Mouse (Mus musculus): ENCODE measurements around the gene Olfr373. TPM values are rescaled to one million over a fixed set of nuclear protein-coding genes. Genes with fewer than 3 reads are reported as not detected.

Olfr373 gene
- total and polyA plus RNA-seq, 2 experiments from 2014 or later: not detected

DNA sequence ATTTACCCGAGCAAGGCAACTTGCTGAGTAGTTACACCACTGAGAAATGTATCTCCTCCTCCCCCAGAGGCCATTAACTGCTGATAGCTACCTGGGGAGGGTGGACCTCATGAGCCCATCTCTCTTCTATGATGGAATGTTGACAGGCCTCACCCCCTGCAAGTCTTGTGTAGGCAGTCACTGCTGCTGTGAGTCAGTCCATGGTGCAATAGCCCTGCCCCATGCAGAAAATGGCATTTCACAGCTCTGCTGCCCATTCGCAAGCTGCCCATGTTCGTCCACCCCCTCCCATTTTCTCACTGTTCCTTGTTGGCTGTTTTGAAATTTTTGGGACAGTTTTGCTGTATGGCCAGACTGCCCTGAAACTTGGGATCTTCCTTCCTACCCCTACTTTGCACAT, 62.5 kb downstream of the Olfr373 start:
- no peaks in the 10 kb centered on the region for H3K27me3 ChIP-seq (ENCODE audit: insufficient read depth, low read length)
- H3K36me3 ChIP-seq (ENCODE audit: insufficient read depth): peaks cover 72% of the 10 kb centered on the region

DNA sequence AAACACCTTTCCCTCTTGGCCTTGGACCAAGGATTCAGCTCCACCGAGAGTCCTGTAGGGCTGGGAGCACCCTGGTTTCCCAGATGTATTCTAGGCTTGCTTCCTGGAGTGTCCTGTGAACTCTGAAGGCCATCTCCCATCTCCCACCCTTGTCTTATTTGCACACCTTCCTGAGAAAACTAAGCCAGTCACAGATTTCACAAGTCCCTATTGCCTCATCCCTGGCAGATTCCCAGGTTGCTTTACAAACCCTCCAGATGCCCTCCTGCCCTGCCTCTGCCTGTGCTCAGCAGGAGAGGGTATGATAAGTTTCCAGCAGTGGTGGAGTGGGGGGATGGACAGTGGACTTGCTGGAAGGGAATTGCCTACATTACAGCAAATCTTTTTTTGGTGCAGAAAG, 63.1 kb downstream of the Olfr373 start:
- 85% methylated on average over 1 of the region's 1 CpGs for WGBS
- Histone ChIP-seq H3K9me3 (ENCODE audit: low read length) (no peaks in the 10 kb centered on the region), H3K9ac (no peak overlapping the region), H3K4me3 (ENCODE audit: low read depth, low read length) (no peak overlapping the region), H3K27me3 (ENCODE audit: insufficient read depth, low read length) (no peaks in the 10 kb centered on the region), H3K36me3 (ENCODE audit: insufficient read depth) (peaks cover 68% of the 10 kb centered on the region), H3K4me2 (ENCODE audit: low read depth) (no peak overlapping the region), H3K4me1 (ENCODE audit: insufficient read depth) (no peaks in the 10 kb centered on the region), H3K27ac (ENCODE audit: low read depth, low read length) (no peak overlapping the region)
- no peak for TF ChIP-seq CTCF (IDR thresholded peaks at IDR 0.05; ENCODE audit: low read depth)
- ATAC-seq (no peak), DNase-seq (no peak)

More for the DNA sequence above, 62.5 kb downstream of the Olfr373 start:
- no peak overlapping the region for H3K9ac ChIP-seq
- no peak overlapping the region for H3K4me3 ChIP-seq (ENCODE audit: low read depth, low read length)
- no peak overlapping the region for H3K27ac ChIP-seq (ENCODE audit: low read depth, low read length)
- 86% methylated on average over 3 of the region's 3 CpGs for WGBS
- DNase-seq: no peak
- no peak for ATAC-seq
- TF ChIP-seq CTCF (IDR thresholded peaks at IDR 0.05; ENCODE audit: low read depth): no peak
- no peaks in the 10 kb centered on the region for H3K4me1 ChIP-seq (ENCODE audit: insufficient read depth)
- H3K9me3 ChIP-seq (ENCODE audit: low read length): no peaks in the 10 kb centered on the region
- no peak overlapping the region for H3K4me2 ChIP-seq (ENCODE audit: low read depth)

DNA sequence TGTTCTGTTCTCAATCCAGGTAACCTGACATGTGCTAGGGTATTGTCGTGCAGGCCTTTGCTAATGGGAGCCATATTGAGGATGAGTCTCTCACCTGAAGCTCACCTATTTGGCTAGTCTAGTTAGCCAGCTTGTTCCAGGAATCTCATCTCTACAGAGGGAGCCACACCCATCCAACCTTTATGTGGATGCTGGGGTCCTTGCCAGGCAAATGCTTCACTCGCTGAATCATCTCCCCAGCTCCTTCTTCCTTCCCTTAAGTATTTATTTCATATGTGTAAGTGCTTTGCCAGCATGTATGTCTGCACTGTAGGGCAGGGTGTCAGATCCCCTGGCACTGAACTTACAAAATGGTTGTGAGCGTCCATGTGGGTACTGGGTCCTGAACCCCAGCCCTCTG, 63.6 kb downstream of the Olfr373 start:
- Histone ChIP-seq H3K4me3 (ENCODE audit: low read depth, low read length) (no peak overlapping the region), H3K36me3 (ENCODE audit: insufficient read depth) (peaks cover 68% of the 10 kb centered on the region)
- no peak for DNase-seq

DNA sequence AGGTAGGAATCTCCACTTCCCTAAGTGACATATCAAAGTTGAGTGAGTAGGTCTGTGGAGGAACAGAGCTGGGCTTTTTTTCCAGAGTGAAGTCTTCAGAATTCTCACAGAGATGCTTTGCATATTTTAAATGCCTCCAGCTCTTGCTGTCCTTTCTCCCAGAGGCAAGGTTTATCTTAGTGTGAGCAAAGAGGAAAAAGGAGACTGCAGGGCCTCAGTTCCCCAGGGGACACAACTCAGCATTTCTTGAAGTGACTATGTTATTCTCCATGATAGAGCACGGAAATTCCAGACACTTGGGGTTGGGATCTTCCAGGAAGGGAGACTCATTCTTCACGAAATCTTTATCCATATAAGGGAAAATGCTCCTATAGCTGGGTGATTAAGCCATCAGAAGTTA, 64.3 kb downstream of the Olfr373 start:
- no peaks in the 10 kb centered on the region for H3K27me3 ChIP-seq (ENCODE audit: insufficient read depth, low read length)
- H3K4me2 ChIP-seq (ENCODE audit: low read depth): no peak overlapping the region
- no peak for ATAC-seq
- H3K36me3 ChIP-seq (ENCODE audit: insufficient read depth): peaks cover 69% of the 10 kb centered on the region
- no peak overlapping the region for H3K9ac ChIP-seq
- no peaks in the 10 kb centered on the region for H3K4me1 ChIP-seq (ENCODE audit: insufficient read depth)
- WGBS: 91% methylated on average over 2 of the region's 2 CpGs
- H3K4me3 ChIP-seq (ENCODE audit: low read depth, low read length): no peak overlapping the region
- no peak overlapping the region for H3K27ac ChIP-seq (ENCODE audit: low read depth, low read length)
- no peak for TF ChIP-seq CTCF (IDR thresholded peaks at IDR 0.05; ENCODE audit: low read depth)
- no peak for DNase-seq
- no peaks in the 10 kb centered on the region for H3K9me3 ChIP-seq (ENCODE audit: low read length)

More for the DNA sequence above, 63.6 kb downstream of the Olfr373 start:
- Histone ChIP-seq H3K9ac (no peak overlapping the region), H3K4me1 (ENCODE audit: insufficient read depth) (no peaks in the 10 kb centered on the region), H3K4me2 (ENCODE audit: low read depth) (no peak overlapping the region), H3K27me3 (ENCODE audit: insufficient read depth, low read length) (no peaks in the 10 kb centered on the region), H3K9me3 (ENCODE audit: low read length) (no peaks in the 10 kb centered on the region), H3K27ac (ENCODE audit: low read depth, low read length) (no peak overlapping the region)
- 95% methylated on average over 3 of the region's 3 CpGs for WGBS
- no peak for ATAC-seq
- no peak for TF ChIP-seq CTCF (IDR thresholded peaks at IDR 0.05; ENCODE audit: low read depth)

DNA sequence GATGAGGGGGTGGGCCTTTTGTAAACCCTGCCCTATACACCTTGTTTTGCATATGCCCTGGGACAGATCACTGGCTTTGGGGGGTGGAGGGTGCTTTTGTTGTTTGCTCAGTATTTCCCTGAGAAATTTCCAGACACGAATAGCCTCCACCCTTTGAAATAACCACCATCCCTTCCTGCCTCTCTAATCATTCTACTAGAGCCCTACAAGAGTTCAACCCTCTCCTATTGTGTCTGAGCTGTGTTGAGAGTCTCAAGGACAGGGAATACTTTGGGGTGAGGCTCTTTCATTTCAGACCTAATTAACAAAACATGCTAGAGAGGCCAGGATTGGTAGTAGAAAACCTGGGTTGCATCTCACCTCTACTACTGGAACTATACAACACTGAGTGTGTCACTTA, 66.1 kb downstream of the Olfr373 start:
- DNase-seq: no peak
- TF ChIP-seq CTCF (IDR thresholded peaks at IDR 0.05; ENCODE audit: low read depth): no peak
- no peak overlapping the region for H3K4me3 ChIP-seq (ENCODE audit: low read depth, low read length)
- ATAC-seq: no peak
- H3K27me3 ChIP-seq (ENCODE audit: insufficient read depth, low read length): no peaks in the 10 kb centered on the region
- peaks cover 64% of the 10 kb centered on the region for H3K36me3 ChIP-seq (ENCODE audit: insufficient read depth)
- 83% methylated on average over 1 of the region's 1 CpGs for WGBS
- no peaks in the 10 kb centered on the region for H3K4me1 ChIP-seq (ENCODE audit: insufficient read depth)
- no peak overlapping the region for H3K27ac ChIP-seq (ENCODE audit: low read depth, low read length)
- no peak overlapping the region for H3K9ac ChIP-seq
- H3K4me2 ChIP-seq (ENCODE audit: low read depth): no peak overlapping the region
- no peaks in the 10 kb centered on the region for H3K9me3 ChIP-seq (ENCODE audit: low read length)

DNA sequence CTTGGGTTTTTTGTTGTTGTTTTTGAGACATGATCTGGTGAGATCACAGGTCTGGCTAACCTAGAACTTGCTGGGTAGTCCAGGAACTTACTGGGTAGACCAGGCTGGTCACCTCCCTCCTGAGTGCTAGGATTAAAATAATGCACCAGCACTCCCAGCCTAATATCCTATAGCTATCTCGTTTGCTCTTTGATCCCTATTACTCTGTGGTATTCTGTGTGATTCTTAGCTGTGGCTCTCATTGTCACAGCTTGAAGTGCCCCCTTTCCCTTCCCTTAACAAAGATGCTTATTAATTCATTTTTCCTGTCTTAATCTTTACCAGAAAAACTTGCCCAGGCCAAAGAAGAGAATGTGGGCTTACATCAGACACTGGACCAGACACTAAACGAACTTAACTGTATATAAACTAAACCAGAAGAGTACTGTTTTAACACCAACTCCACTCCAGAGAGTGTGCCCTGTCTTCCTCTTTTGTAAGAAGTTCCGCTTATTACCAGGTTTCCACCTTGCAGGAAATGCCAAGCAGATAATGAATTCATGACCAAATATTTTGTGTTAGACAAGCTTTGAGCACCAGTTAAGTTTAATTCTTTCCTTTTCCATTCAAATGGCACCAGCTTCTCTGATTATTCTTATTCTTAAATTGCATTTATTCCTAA, 68.6 kb downstream of the Olfr373 start:
- DNase-seq: no peak
- whole genome bisulfite sequencing: 76% methylated on average over 3 of the region's 3 CpGs
- Histone ChIP-seq H3K27ac (ENCODE audit: low read depth, low read length) (no peak overlapping the region), H3K27me3 (ENCODE audit: insufficient read depth, low read length) (no peaks in the 10 kb centered on the region), H3K9me3 (ENCODE audit: low read length) (no peaks in the 10 kb centered on the region), H3K4me3 (ENCODE audit: low read depth, low read length) (no peak overlapping the region), H3K9ac (no peak overlapping the region), H3K36me3 (ENCODE audit: insufficient read depth) (peaks cover 52% of the 10 kb centered on the region), H3K4me1 (ENCODE audit: insufficient read depth) (no peaks in the 10 kb centered on the region), H3K4me2 (ENCODE audit: low read depth) (no peak overlapping the region)
- TF ChIP-seq CTCF (IDR thresholded peaks at IDR 0.05; ENCODE audit: low read depth): no peak
- ATAC-seq: no peak

Other genes with a start within 250 kb of the Olfr373 start
- gene Zfp709, start 201.2 kb upstream of the Olfr373 start, total RNA-seq (2014; rRNA removed): 11.2 and 11.9 TPM in 2 replicates
- gene Zfp709, start 201.2 kb upstream of the Olfr373 start, polyA plus RNA-seq (2015; fragmentation: Nextera tagmentation; extraction: Ambion mirVana): 5.1 and 5.2 TPM in 2 replicates
- gene Zfp882, start 174.6 kb upstream of the Olfr373 start, total RNA-seq (2014; rRNA removed): 18.5 and 21.1 TPM in 2 replicates
- 4.4 and 7.8 TPM in 2 replicates for gene Zfp882, start 174.6 kb upstream of the Olfr373 start, polyA plus RNA-seq (2015; fragmentation: Nextera tagmentation; extraction: Ambion mirVana)
- 33.3 and 34.4 TPM in 2 replicates for gene Zfp617, start 174.5 kb upstream of the Olfr373 start, total RNA-seq (2014; rRNA removed)
- gene Zfp617, start 174.5 kb upstream of the Olfr373 start, polyA plus RNA-seq (2015; fragmentation: Nextera tagmentation; extraction: Ambion mirVana): 11.5 and 19.5 TPM in 2 replicates
- gene Zfp961, start 132.1 kb upstream of the Olfr373 start, total RNA-seq (2014; rRNA removed): 28.8 and 29.4 TPM in 2 replicates
- gene Zfp961, start 132.1 kb upstream of the Olfr373 start, polyA plus RNA-seq (2015; fragmentation: Nextera tagmentation; extraction: Ambion mirVana): 11.1 and 14.5 TPM in 2 replicates
- 0.77 TPM in 1 of 2 replicates, not detected in the other for gene Cyp4f18, start 73.6 kb upstream of the Olfr373 start, total RNA-seq (2014; rRNA removed)
- gene Cyp4f18, start 73.6 kb upstream of the Olfr373 start, polyA plus RNA-seq (2015; fragmentation: Nextera tagmentation; extraction: Ambion mirVana): 0.44 and 0.52 TPM in 2 replicates
- gene Olfr372, start 42.0 kb upstream of the Olfr373 start, total RNA-seq (2014; rRNA removed): not detected in 2 replicates
- not detected in 2 replicates for gene Olfr372, start 42.0 kb upstream of the Olfr373 start, polyA plus RNA-seq (2015; fragmentation: Nextera tagmentation; extraction: Ambion mirVana)
- gene Olfr374, start 23.9 kb downstream of the Olfr373 start, total RNA-seq (2014; rRNA removed): not detected in 2 replicates
- not detected in 2 replicates for gene Olfr374, start 23.9 kb downstream of the Olfr373 start, polyA plus RNA-seq (2015; fragmentation: Nextera tagmentation; extraction: Ambion mirVana)
- 139 and 141 TPM in 2 replicates for gene Tpm4, start 51.8 kb downstream of the Olfr373 start, total RNA-seq (2014; rRNA removed)
- gene Tpm4, start 51.8 kb downstream of the Olfr373 start, polyA plus RNA-seq (2015; fragmentation: Nextera tagmentation; extraction: Ambion mirVana): 118 and 120 TPM in 2 replicates
- 35.7 and 39.1 TPM in 2 replicates for gene Rab8a, start 78.0 kb downstream of the Olfr373 start, total RNA-seq (2014; rRNA removed)
- gene Rab8a, start 78.0 kb downstream of the Olfr373 start, polyA plus RNA-seq (2015; fragmentation: Nextera tagmentation; extraction: Ambion mirVana): 74.2 and 85.0 TPM in 2 replicates
- gene Hsh2d, start 106.5 kb downstream of the Olfr373 start, total RNA-seq (2014; rRNA removed): not detected in 2 replicates
- not detected in 2 replicates for gene Hsh2d, start 106.5 kb downstream of the Olfr373 start, polyA plus RNA-seq (2015; fragmentation: Nextera tagmentation; extraction: Ambion mirVana)
- gene Cib3, start 129.7 kb downstream of the Olfr373 start, total RNA-seq (2014; rRNA removed): 0.10 TPM in 1 of 2 replicates, not detected in the other
- gene Cib3, start 129.7 kb downstream of the Olfr373 start, polyA plus RNA-seq (2015; fragmentation: Nextera tagmentation; extraction: Ambion mirVana): not detected in 2 replicates
- not detected in 2 replicates for gene Gm11034, start 130.5 kb downstream of the Olfr373 start, total RNA-seq (2014; rRNA removed)
- not detected in 2 replicates for gene Gm11034, start 130.5 kb downstream of the Olfr373 start, polyA plus RNA-seq (2015; fragmentation: Nextera tagmentation; extraction: Ambion mirVana)
- 132 and 147 TPM in 2 replicates for gene Fam32a, start 136.6 kb downstream of the Olfr373 start, total RNA-seq (2014; rRNA removed)
- gene Fam32a, start 136.6 kb downstream of the Olfr373 start, polyA plus RNA-seq (2015; fragmentation: Nextera tagmentation; extraction: Ambion mirVana): 107 and 108 TPM in 2 replicates
- 74.8 and 76.2 TPM in 2 replicates for gene Ap1m1, start 156.8 kb downstream of the Olfr373 start, total RNA-seq (2014; rRNA removed)
- 225 and 243 TPM in 2 replicates for gene Ap1m1, start 156.8 kb downstream of the Olfr373 start, polyA plus RNA-seq (2015; fragmentation: Nextera tagmentation; extraction: Ambion mirVana)
- 4.5 and 4.7 TPM in 2 replicates for gene Gm10282, start 222.1 kb downstream of the Olfr373 start, total RNA-seq (2014; rRNA removed)
- 14.9 and 15.4 TPM in 2 replicates for gene Gm10282, start 222.1 kb downstream of the Olfr373 start, polyA plus RNA-seq (2015; fragmentation: Nextera tagmentation; extraction: Ambion mirVana)
- gene Klf2, start 235.9 kb downstream of the Olfr373 start, total RNA-seq (2014; rRNA removed): 3.8 and 4.0 TPM in 2 replicates
- gene Klf2, start 235.9 kb downstream of the Olfr373 start, polyA plus RNA-seq (2015; fragmentation: Nextera tagmentation; extraction: Ambion mirVana): 9.5 and 10.1 TPM in 2 replicates